Mouse (Mus musculus) small intestine, adult 2 months (tissue): ENCODE data around the gene Slc39a7.

Experiments
- CTCF ChIP-seq: fragments of 200-500 bp; IDR thresholded peaks from 2 replicates; pipeline ENCODE4 v1.5.1; 2012; ENCODE audit warnings: low read depth, mild to moderate bottlenecking, control low read depth, inconsistent platforms, low read length, moderate library complexity, mixed read lengths; ENCODE audit not compliant: insufficient replicate concordance, insufficient read length; ENCODE audit errors: extremely low read depth
- POLR2A ChIP-seq: fragments of 200-500 bp; IDR thresholded peaks from 2 replicates; pipeline ENCODE4 v1.6.1; 2012; ENCODE audit warnings: low read depth, mild to moderate bottlenecking, control low read depth, inconsistent platforms, low read length, moderate library complexity

- no peak for TF ChIP-seq CTCF
- TF ChIP-seq POLR2A = no peak
These were observed 5.7 kb downstream of the Slc39a7 start for GRCm38 (mm10) chr17:34025756-34026151.
